Mouse (Mus musculus) CH12.LX (cell line): ENCODE data around the gene Nfia. TPM values are rescaled to one million over a fixed set of nuclear protein-coding genes. Genes with fewer than 3 reads are reported as not detected.

ENCODE experiments used
- DNase-seq: peaks from one replicate; pipeline ENCODE4 v3.0.0-alpha.2; 2013; ENCODE audit errors: extremely low read depth
- H3K27ac ChIP-seq: 2 replicates; pipeline ENCODE4 v1.5.1; 2012; ENCODE audit warnings: low read depth, mild to moderate bottlenecking, control low read depth, moderate library complexity; ENCODE audit not compliant: insufficient read depth
- H3K27me3 ChIP-seq: replicated peaks from 2 replicates; pipeline ENCODE3; 2012; ENCODE audit warnings: inconsistent platforms
- H3K36me3 ChIP-seq, 2 experiments: replicated peaks in 1 of 2; 2 replicates each; pipeline versions ENCODE3 to v1.6.1; 2012; ENCODE audit warnings: inconsistent platforms in 1 of 2, low read length in 1 of 2, mild to moderate bottlenecking in 1 of 2, mixed read lengths in 1 of 2, moderate library complexity in 1 of 2; ENCODE audit not compliant: control insufficient read depth in 1 of 2, insufficient read depth in 1 of 2
- H3K4me1 ChIP-seq, 2 experiments: 2 replicates each; pipeline ENCODE4 v1.6.1; 2012; ENCODE audit warnings: inconsistent platforms in 1 of 2, moderate library complexity in 1 of 2; ENCODE audit not compliant: insufficient read depth in 2 of 2, control insufficient read depth in 1 of 2
- H3K4me2 ChIP-seq: 2 replicates; pipeline ENCODE4 v1.6.1; 2012; ENCODE audit warnings: low read depth, mild to moderate bottlenecking, control low read depth; ENCODE audit not compliant: poor library complexity, insufficient read depth, severe bottlenecking
- H3K4me3 ChIP-seq, 3 experiments: fragments of 150-350 bp in 1 of 3; sonication (generic) in 1 of 3; replicated peaks in 1 of 3; 2 replicates each; pipeline versions ENCODE3 to v1.5.1; 2011 to 2012; ENCODE audit warnings: low read depth in 2 of 3, low read length in 2 of 3, mild to moderate bottlenecking in 2 of 3, moderate library complexity in 2 of 3, control low read depth in 1 of 3, improper control_type of control experiment in 1 of 3, inconsistent platforms in 1 of 3, mixed read lengths in 1 of 3; ENCODE audit not compliant: poor library complexity in 1 of 3
- H3K79me2 ChIP-seq: replicated peaks from 2 replicates; pipeline ENCODE4 v1.6.1; 2012; ENCODE audit warnings: mild to moderate bottlenecking, moderate library complexity; ENCODE audit not compliant: control insufficient read depth, poor library complexity, insufficient read depth, severe bottlenecking; ENCODE audit errors: extremely low read depth
- H3K9ac ChIP-seq: 2 replicates; pipeline ENCODE4 v1.6.1; 2012; ENCODE audit warnings: low read depth, mild to moderate bottlenecking, control low read depth, moderate library complexity; ENCODE audit not compliant: insufficient read depth
- H3K9me3 ChIP-seq: replicated peaks from 2 replicates; pipeline ENCODE3; 2012; ENCODE audit warnings: low read length, inconsistent platforms, mixed read lengths
- CHD2 ChIP-seq: IDR thresholded peaks from 2 replicates; pipeline ENCODE4 v1.6.1; 2011; ENCODE audit warnings: low read length, improper control_type of control experiment
- CTCF ChIP-seq, 2 experiments: IDR thresholded peaks in 1 of 2; conservative IDR thresholded peaks in 1 of 2; 2 replicates each; pipeline ENCODE4 v1.5.1; 2011 to 2012; ENCODE audit warnings: low read depth in 2 of 2, low read length in 2 of 2, improper control_type of control experiment in 1 of 2, inconsistent platforms in 1 of 2, mild to moderate bottlenecking in 1 of 2, moderate library complexity in 1 of 2
- E2F4 ChIP-seq: IDR thresholded peaks from 2 replicates; pipeline ENCODE4 v1.6.1; 2011; ENCODE audit warnings: low read depth, low read length, improper control_type of control experiment; ENCODE audit not compliant: insufficient replicate concordance
- ETS1 ChIP-seq: conservative IDR thresholded peaks from 2 replicates; pipeline ENCODE4 v1.6.1; 2012; ENCODE audit warnings: low read depth, mild to moderate bottlenecking, inconsistent platforms, low read length, improper control_type of control experiment, moderate library complexity
- GABPA ChIP-seq: IDR thresholded peaks from 2 replicates; pipeline ENCODE4 v1.6.1; 2012; ENCODE audit warnings: low read depth, low read length, improper control_type of control experiment, inconsistent platforms; ENCODE audit not compliant: insufficient replicate concordance
- IRF4 ChIP-seq: IDR thresholded peaks from 2 replicates; pipeline ENCODE4 v1.6.1; 2014; ENCODE audit warnings: low read depth, mild to moderate bottlenecking, inconsistent platforms, low read length, improper control_type of control experiment
- JUND ChIP-seq: conservative IDR thresholded peaks from 2 replicates; pipeline ENCODE4 v1.6.1; 2011; ENCODE audit warnings: low read depth, low read length, improper control_type of control experiment
- MAZ ChIP-seq: IDR thresholded peaks from 2 replicates; pipeline ENCODE4 v1.6.1; 2012; ENCODE audit warnings: low read depth, mild to moderate bottlenecking, inconsistent platforms, low read length, improper control_type of control experiment, moderate library complexity
- MYC ChIP-seq: IDR thresholded peaks from 2 replicates; pipeline ENCODE4 v1.6.1; 2011; ENCODE audit warnings: low read depth, mild to moderate bottlenecking, improper control_type of control experiment, low read length
- NELFE ChIP-seq: IDR thresholded peaks from 2 replicates; pipeline ENCODE4 v1.6.1; 2011; ENCODE audit warnings: low read depth, low read length, improper control_type of control experiment
- NRF1 ChIP-seq: IDR thresholded peaks from 2 replicates; pipeline ENCODE4 v1.6.1; 2014; ENCODE audit warnings: low read depth, mild to moderate bottlenecking, inconsistent platforms, low read length, improper control_type of control experiment, moderate library complexity
- POLR2A ChIP-seq: IDR thresholded peaks from 2 replicates; pipeline ENCODE4 v1.6.1; 2011; ENCODE audit warnings: low read depth, mild to moderate bottlenecking, improper control_type of control experiment, low read length
- SIN3A ChIP-seq: IDR thresholded peaks from 2 replicates; pipeline ENCODE4 v1.6.1; 2012; ENCODE audit warnings: low read length, improper control_type of control experiment, inconsistent platforms
- TBP ChIP-seq: conservative IDR thresholded peaks from 2 replicates; pipeline ENCODE4 v1.6.1; 2011; ENCODE audit warnings: low read depth, low read length, improper control_type of control experiment
- UBTF ChIP-seq: IDR thresholded peaks from 2 replicates; pipeline ENCODE4 v1.6.1; 2012; ENCODE audit warnings: low read depth, mild to moderate bottlenecking, inconsistent platforms, low read length, improper control_type of control experiment, moderate library complexity
- USF1 ChIP-seq: IDR thresholded peaks from 2 replicates; pipeline ENCODE4 v1.6.1; 2014; ENCODE audit warnings: low read depth, mild to moderate bottlenecking, inconsistent platforms, low read length, improper control_type of control experiment
- ZKSCAN1 ChIP-seq: IDR thresholded peaks from 2 replicates; pipeline ENCODE4 v1.6.1; 2012; ENCODE audit warnings: low read depth, inconsistent platforms, low read length, improper control_type of control experiment, borderline replicate concordance
- dilution Hi-C: fragments of 300-500 bp; cut with MboI; formaldehyde crosslinking; loops from 2 replicates; pipeline ENCODE4 v1.14.3; 2020; ENCODE audit warnings: low sequenced_read_pairs; ENCODE audit not compliant: extremely low pct_unique_long_range_greater_than_20kb, extremely low pct_ligation_motif_present
- in situ Hi-C: fragments of 300-500 bp; cut with MboI; formaldehyde crosslinking; loops from 3 replicates; pipeline ENCODE4 v1.14.3; 2019; ENCODE audit warnings: low sequenced_read_pairs, low pct_ligation_motif_present, low pct_unique_long_range_greater_than_20kb, mixed read lengths
- polyA plus RNA-seq: library from polyadenylated mRNA; unstranded; fragments of >175 nt; gene quantifications from 2 replicates; pipeline ENCODE4 v1.2.1, GENCODE M21; 2012; ENCODE audit warnings: low read depth; ENCODE audit not compliant: insufficient read length
- total RNA-seq, 2 experiments: library from RNA; depleted of rRNA; stranded (reverse); fragments of 300-350 nt in 1 of 2; fragments of >200 nt in 1 of 2; gene quantifications; 2 replicates each; pipeline ENCODE4 v1.2.3; 2012 to 2014

Gene Nfia
- not detected in 2 replicates for total RNA-seq (2012; rRNA removed)
- not detected in 2 replicates for total RNA-seq (2014; rRNA removed)
- polyA plus RNA-seq, result not detected in 2 replicates

- dilution Hi-C loops, result no loop called here
- TF ChIP-seq NRF1, result no peak
- no peak for TF ChIP-seq IRF4
- TF ChIP-seq ETS1, result no peak
- TF ChIP-seq MAZ, result no peak
- no peak for TF ChIP-seq POLR2A
- no peak for TF ChIP-seq GABPA
- no peak for TF ChIP-seq SIN3A
- no peak for TF ChIP-seq MYC
- no peak for TF ChIP-seq USF1
- TF ChIP-seq E2F4, result no peak
- TF ChIP-seq TBP, result no peak
- TF ChIP-seq CTCF (conservative IDR thresholded peaks at IDR 0.05 in 1 of 2, IDR thresholded peaks at IDR 0.05 in 1 of 2; ENCODE audit: low read depth in 2 of 2, low read length in 2 of 2), result no peak
- no peak for TF ChIP-seq ZKSCAN1
- TF ChIP-seq NELFE, result no peak
- TF ChIP-seq CHD2, result no peak
- TF ChIP-seq UBTF, result no peak
- no peak for TF ChIP-seq JUND
- no peak within 1 kb of the TSS for H3K9ac ChIP-seq
- in situ Hi-C loops, result no loop called here
- no peak within 1 kb of the TSS for H3K27ac ChIP-seq
- no peaks in the 10 kb centered on the region for H3K36me3 ChIP-seq
- H3K4me3 ChIP-seq, result no peak within 1 kb of the TSS
- H3K9me3 ChIP-seq, result peaks cover 63% of the 10 kb centered on the region
- DNase-seq, result no peak
- H3K4me1 ChIP-seq, result no peaks in the 10 kb centered on the region
- no peaks in the 10 kb centered on the region for H3K79me2 ChIP-seq
- H3K27me3 ChIP-seq, result no peaks in the 10 kb centered on the region
- no peak within 1 kb of the TSS for H3K4me2 ChIP-seq
These were observed at the start of gene Nfia for GRCm38 (mm10) chr4:97772641-97773040. Gene Nfia, plus strand, starts transcription at chr4:97772734.

- Histone ChIP-seq H3K27ac (no peak overlapping the region), H3K9me3 (peaks cover 73% of the 10 kb centered on the region), H3K4me2 (no peak overlapping the region), H3K9ac (no peak overlapping the region), H3K79me2 (no peaks in the 10 kb centered on the region), H3K36me3 (no peaks in the 10 kb centered on the region)
- DNase-seq, result no peak
- dilution Hi-C loops, result no loop called here
- no peak for TF ChIP-seq USF1
- TF ChIP-seq, all 38 proteins: peak for 0
- no peaks in the 10 kb centered on the region for H3K4me1 ChIP-seq
- no peaks in the 10 kb centered on the region for H3K27me3 ChIP-seq
- H3K4me3 ChIP-seq, result no peak overlapping the region
- in situ Hi-C loops, result no loop called here
These were observed 49.2 kb upstream of the Nfia start for GRCm38 (mm10) chr4:97723374-97723773.
